Mouse (Mus musculus) neutrophil, adult 59 days (primary cell): ENCODE measurements around the gene Slc40a1. TPM values are rescaled to one million over a fixed set of nuclear protein-coding genes. Genes with fewer than 3 reads are reported as not detected.

ENCODE experiments used
- total RNA-seq, 2 experiments: library from RNA; stranded (reverse); gene quantifications; 1 replicate in 1 of 2; 2 replicates in 1 of 2; pipeline ENCODE4 v1.2.4; 2023

Gene Slc40a1
- total RNA-seq, result 100 to 1,000 TPM; 116 to 145 TPM

DNA sequence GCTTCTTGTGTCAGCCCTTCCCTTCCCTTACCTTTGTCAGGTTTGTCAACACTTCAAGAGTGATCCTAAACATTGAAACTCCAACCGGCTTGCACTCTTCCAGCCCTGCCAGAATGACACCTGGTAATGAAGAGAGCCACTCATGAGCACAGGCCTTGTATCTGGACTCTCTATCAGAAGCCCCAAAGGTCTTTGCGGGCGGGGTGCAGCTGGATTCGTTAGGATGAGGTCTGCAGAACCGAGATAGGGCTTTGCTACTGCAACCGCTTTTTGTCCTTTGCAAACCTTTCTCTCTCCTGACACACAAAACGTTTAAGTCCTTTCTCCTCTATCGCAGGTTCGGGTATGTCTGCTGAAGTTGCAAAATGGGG is at the start of gene Slc40a1:
Slc40a1 (minus strand) TSS at position 131 of the 371 bp plus-strand sequence.

GRCm38 (mm10) chr1:45890173-45890572 is 36.1 kb downstream of the Slc40a1 start, which contains the start of gene Gm5269:
Gene Gm5269, minus strand, starts transcription at chr1:45890273.

Other genes with a start within 250 kb of the Slc40a1 start
- 10 to 100 TPM; 13.2 to 18.3 TPM for gene Wdr75, start 131.4 kb downstream of the Slc40a1 start, total RNA-seq
- gene Gm5269, start 36.2 kb downstream of the Slc40a1 start, total RNA-seq, result not detected
- not detected for gene Dnah7b, start 139.8 kb upstream of the Slc40a1 start, total RNA-seq